Mouse (Mus musculus) heart, postnatal 0 days (tissue): ENCODE results near the gene Gmppa. TPM values are rescaled to one million over a fixed set of nuclear protein-coding genes. Genes with fewer than 3 reads are reported as not detected.

ENCODE experiments used
- ATAC-seq: fragments of 200-750 bp; cut with Nextera tagmentation; 2 replicates; pipeline ENCODE4 v1.8.0; 2017; ENCODE audit warnings: low read depth, moderate number of reproducible peaks, moderate library complexity; ENCODE audit not compliant: insufficient read depth
- DNase-seq: peaks from one replicate; pipeline ENCODE4 v3.0.0-alpha.2; 2016; ENCODE audit warnings: low spot score
- H3K27ac ChIP-seq: fragments of 300-500 bp; sonication (generic); 2 replicates; pipeline ENCODE4 v1.5.1; 2014; ENCODE audit warnings: low read depth, mild to moderate bottlenecking
- H3K27me3 ChIP-seq: fragments of 300-500 bp; sonication (generic); 2 replicates; pipeline ENCODE4 v1.6.1; 2014; ENCODE audit warnings: low read length, mixed read lengths; ENCODE audit not compliant: control insufficient read depth, insufficient read depth
- H3K36me3 ChIP-seq: fragments of 300-500 bp; sonication (generic); replicated peaks from 2 replicates; pipeline ENCODE4 v1.6.1; 2014; ENCODE audit warnings: low read length, mixed read lengths; ENCODE audit not compliant: control insufficient read depth, insufficient read depth
- H3K4me1 ChIP-seq: fragments of 300-500 bp; sonication (generic); 2 replicates; pipeline ENCODE4 v1.6.1; 2014; ENCODE audit warnings: antibody characterized with exemption; ENCODE audit not compliant: control insufficient read depth, insufficient read depth
- H3K4me2 ChIP-seq: fragments of 300-500 bp; sonication (generic); 2 replicates; pipeline ENCODE4 v1.6.1; 2014; ENCODE audit warnings: low read depth, mild to moderate bottlenecking, low read length, moderate library complexity
- H3K4me3 ChIP-seq: fragments of 300-500 bp; sonication (generic); 2 replicates; pipeline ENCODE4 v1.5.1; 2014; ENCODE audit warnings: low read depth, low read length
- H3K9ac ChIP-seq: fragments of 300-500 bp; sonication (generic); replicated peaks from 2 replicates; pipeline ENCODE4 v1.6.1; 2014; ENCODE audit warnings: low read depth, low read length, mixed read lengths
- H3K9me3 ChIP-seq: fragments of 300-500 bp; sonication (generic); replicated peaks from 2 replicates; pipeline ENCODE4 v1.6.1; 2016; ENCODE audit warnings: low read length; ENCODE audit not compliant: control insufficient read depth
- CTCF ChIP-seq: IDR thresholded peaks from 2 replicates; pipeline ENCODE4 v1.5.1; 2016; ENCODE audit warnings: antibody characterized with exemption, control low read depth, low read depth
- EP300 ChIP-seq: IDR thresholded peaks from 2 replicates; pipeline ENCODE4 v1.6.1; 2016; ENCODE audit warnings: antibody characterized with exemption, low read depth
- WGBS: fragments of 180-500 bp; shearing (Covaris S2); extraction: QIAGEN DNeasy Blood & Tissue Kit; methylation state at CpG from one replicate; pipeline ENCODE4 v1.1.7; 2014; 5-methylcytosine and 5-hydroxymethylcytosine counted together
- polyA plus RNA-seq: library from polyadenylated mRNA; unstranded; fragments of >200 nt; fragmentation: Nextera tagmentation; extraction: Ambion mirVana; gene quantifications from 2 replicates; pipeline ENCODE4 v1.2.1, GENCODE M21; 2015
- total RNA-seq: library from RNA; depleted of rRNA; stranded (reverse); fragments of >200 nt; gene quantifications from 2 replicates; pipeline ENCODE4 v1.2.3, GENCODE M21; 2014; ENCODE audit warnings: low replicate concordance

Gene Gmppa
- total and polyA plus RNA-seq, 2 experiments from 2014 or later, result 47.4 to 85.2 TPM

DNA sequence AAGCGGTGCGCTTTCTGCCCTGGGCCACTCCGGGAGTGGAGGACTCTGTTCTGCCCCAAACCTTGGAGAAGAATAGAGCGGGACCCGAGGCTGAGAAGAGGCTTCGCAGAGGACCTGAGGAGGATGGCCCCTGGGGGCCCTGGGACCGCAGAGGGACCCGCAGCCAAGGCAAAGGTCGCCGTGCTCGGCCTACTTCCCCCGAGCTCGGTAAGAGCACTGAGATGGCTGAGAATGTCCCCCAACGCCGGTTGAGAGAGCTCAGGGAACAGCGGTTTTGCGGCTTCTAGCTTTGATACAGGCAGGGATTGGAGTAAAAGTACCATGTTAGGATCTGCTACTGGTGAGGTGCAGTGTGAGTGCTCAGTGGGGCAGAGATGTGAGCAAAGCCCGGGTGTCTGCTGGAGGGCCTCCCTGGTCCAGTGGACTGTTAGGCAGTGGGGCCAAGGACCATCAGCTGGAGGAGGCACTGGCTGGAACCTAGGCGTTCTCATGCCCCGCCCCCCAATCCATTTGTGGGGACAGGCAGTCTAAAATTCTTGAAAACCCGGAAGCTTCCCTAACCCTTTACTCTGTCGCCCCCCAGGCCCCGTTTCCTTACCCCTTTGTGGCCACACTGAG is 46.7 kb upstream of the Gmppa start:
- DNase-seq (no peak), ATAC-seq (no peak)
- TF ChIP-seq EP300, result no peak
- H3K27me3 ChIP-seq, result peaks cover 25% of the 10 kb centered on the region
- H3K4me3 ChIP-seq, result no peak overlapping the region
- peaks cover 29% of the 10 kb centered on the region for H3K36me3 ChIP-seq
- WGBS, result 59% methylated on average over 23 of the region's 23 CpGs
- H3K9me3 ChIP-seq, result no peaks in the 10 kb centered on the region
- H3K9ac ChIP-seq, result 0 out of 2 replicates have a peak overlapping the region, but pooled peaks have one; percentile 11
- no peak overlapping the region for H3K4me2 ChIP-seq
- no peak overlapping the region for H3K27ac ChIP-seq
- peaks cover 31% of the 10 kb centered on the region for H3K4me1 ChIP-seq

- Histone ChIP-seq H3K9me3 (no peaks in the 10 kb centered on the region), H3K4me1 (peaks cover 29% of the 10 kb centered on the region), H3K4me3 (no peak overlapping the region), H3K36me3 (peaks cover 37% of the 10 kb centered on the region), H3K27ac (peak overlapping the region; percentile 94), H3K4me2 (no peak overlapping the region), H3K27me3 (peaks cover 17% of the 10 kb centered on the region), H3K9ac (no peak overlapping the region)
- DNase-seq, result peak; percentile 89
- TF ChIP-seq EP300, result no peak; the same call in 1 of the 2 replicates
- TF ChIP-seq CTCF, result no peak
- peak; percentile 89 for ATAC-seq
- 12% methylated on average over 9 of the region's 9 CpGs for WGBS
These were observed 42.6 kb upstream of the Gmppa start for GRCm38 (mm10) chr1:75393139-75393538.

- peaks cover 11% of the 10 kb centered on the region; the same call in 1 of the 2 replicates for H3K27me3 ChIP-seq
- peak overlapping the region; percentile 94 for H3K27ac ChIP-seq
- WGBS, result 82% methylated on average over 3 of the region's 3 CpGs
- H3K9me3 ChIP-seq, result no peaks in the 10 kb centered on the region
- peaks cover 35% of the 10 kb centered on the region for H3K36me3 ChIP-seq
- H3K9ac ChIP-seq, result peak overlapping the region; percentile 35
- ATAC-seq (peak; percentile 13; the same call in 1 of the 2 replicates), DNase-seq (no peak)
- H3K4me2 ChIP-seq, result no peak overlapping the region
- no peak for TF ChIP-seq EP300
- TF ChIP-seq CTCF, result no peak
- peaks cover 27% of the 10 kb centered on the region for H3K4me1 ChIP-seq
- H3K4me3 ChIP-seq, result no peak overlapping the region
These were observed 41.9 kb upstream of the Gmppa start for GRCm38 (mm10) chr1:75393846-75394245.

DNA sequence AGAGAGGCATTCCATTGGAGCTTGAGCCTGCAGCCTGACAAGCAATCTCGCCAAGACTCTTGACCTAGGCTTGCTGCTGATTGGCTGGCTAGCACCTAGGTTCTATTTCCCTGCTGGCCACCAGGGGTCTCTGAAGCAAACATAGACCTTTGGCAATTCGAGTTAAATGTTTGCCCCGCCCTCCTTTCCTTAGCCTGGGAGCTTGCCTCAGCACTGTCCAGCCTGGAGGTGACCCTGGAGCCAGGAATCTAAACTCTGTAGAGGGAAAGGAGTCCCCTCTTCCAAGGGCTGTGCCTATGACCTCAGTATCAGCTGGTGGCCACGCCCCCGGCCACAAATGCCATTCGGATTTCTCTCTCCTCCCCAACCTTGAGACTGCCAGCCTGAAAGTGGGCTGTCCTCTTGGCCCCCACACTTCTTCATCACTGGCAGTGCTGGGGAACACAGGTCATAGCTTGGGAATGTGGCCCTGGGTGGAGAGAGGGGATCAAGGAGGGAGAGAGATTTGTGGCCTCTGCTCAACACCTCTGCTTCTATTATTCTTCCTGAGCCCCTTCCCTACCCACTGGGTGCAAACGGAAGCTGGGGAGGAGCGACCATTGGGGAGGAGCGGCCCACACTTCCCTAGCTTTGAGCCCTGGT is 36.8 kb upstream of the Gmppa start:
- WGBS, result 2% methylated on average over 9 of the region's 9 CpGs
- ATAC-seq (peak; percentile 84), DNase-seq (peak; percentile 98)
- Histone ChIP-seq H3K9ac (peak overlapping the region; percentile 58), H3K36me3 (peaks cover 44% of the 10 kb centered on the region), H3K27me3 (no peaks in the 10 kb centered on the region), H3K9me3 (no peaks in the 10 kb centered on the region), H3K4me3 (no peak overlapping the region), H3K4me2 (peak overlapping the region; percentile 26; the same call in 1 of the 2 replicates), H3K4me1 (peaks cover 31% of the 10 kb centered on the region), H3K27ac (peak overlapping the region; percentile 100)
- TF ChIP-seq EP300 (no peak), CTCF (peak; percentile 89)

- peak overlapping the region; percentile 58 for H3K9ac ChIP-seq
- peaks cover 52% of the 10 kb centered on the region for H3K36me3 ChIP-seq
- peak; percentile 96 for DNase-seq
- H3K4me2 ChIP-seq, result peak overlapping the region; percentile 66
- WGBS, result 5% methylated on average over 15 of the region's 15 CpGs
- H3K4me1 ChIP-seq, result peaks cover 22% of the 10 kb centered on the region
- no peaks in the 10 kb centered on the region for H3K27me3 ChIP-seq
- peak; percentile 87 for ATAC-seq
- H3K27ac ChIP-seq, result peak overlapping the region; percentile 100
- H3K4me3 ChIP-seq, result peak overlapping the region; percentile 36
- no peaks in the 10 kb centered on the region for H3K9me3 ChIP-seq
- TF ChIP-seq CTCF (no peak), EP300 (peak; percentile 68)
These were observed 35.8 kb upstream of the Gmppa start for GRCm38 (mm10) chr1:75399755-75400492.
